Mouse (Mus musculus): ENCODE measurements at regions not wholly inside any gene's neighbourhood (a gene's known extent, or its start where the extent isn't known, plus 50 kb on each side); places are given as distances from the start of the nearest gene placed in this dataset.

DNA sequence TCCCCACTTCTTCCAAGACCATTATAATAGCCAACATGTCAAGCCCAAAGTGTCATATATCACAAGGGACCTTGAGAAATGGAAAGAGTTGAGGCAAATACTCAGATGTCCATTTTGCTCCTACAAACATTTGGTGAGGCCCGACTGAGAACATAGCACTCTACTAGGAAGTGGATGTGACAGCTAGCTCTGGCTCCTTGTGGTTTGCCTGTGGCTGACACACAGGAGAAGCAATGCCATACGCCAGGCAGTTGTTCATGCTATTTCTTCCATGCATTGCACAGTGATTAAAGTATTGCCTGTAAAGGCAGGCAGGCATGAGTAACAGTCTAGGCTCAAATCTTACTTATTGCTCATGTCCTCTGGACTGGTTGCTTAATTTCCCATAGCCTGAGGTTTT, 281.3 kb downstream of the Kctd12 start:
- TF ChIP-seq CTCF (IDR thresholded peaks at IDR 0.05; ENCODE audit: borderline replicate concordance, insufficient read depth, low read depth, low read length) (no peak), POLR2A (IDR thresholded peaks at IDR 0.05; ENCODE audit: borderline replicate concordance, insufficient read depth, low read length) (no peak)

All from cerebellum, adult 2 months (tissue).